Mouse (Mus musculus) neural tube, embryonic 15.5 days (tissue): ENCODE measurements at regions not wholly inside any gene's neighbourhood (a gene's known extent, or its start where the extent isn't known, plus 50 kb on each side); places are given as distances from the start of the nearest gene placed in this dataset.
A peak's percentile ranks its signal among the peaks of the same experiment; 100 is the strongest.

Experiments used
- ATAC-seq: fragments of 200-750 bp; cut with Nextera tagmentation; 2 replicates; pipeline ENCODE4 v1.8.0; 2017; ENCODE audit warnings: mild to moderate bottlenecking, moderate TSS enrichment, moderate library complexity; ENCODE audit not compliant: low FRiP score
- H3K27ac ChIP-seq: fragments of 300-500 bp; sonication (generic); replicated peaks from 2 replicates; pipeline ENCODE4 v1.5.1; 2015; ENCODE audit warnings: mild to moderate bottlenecking, inconsistent platforms
- H3K27me3 ChIP-seq: fragments of 300-500 bp; sonication (generic); replicated peaks from 2 replicates; pipeline ENCODE4 v1.6.1; 2015; ENCODE audit warnings: inconsistent platforms
- H3K36me3 ChIP-seq: fragments of 300-500 bp; sonication (generic); 2 replicates; pipeline ENCODE4 v1.6.1; 2015; ENCODE audit warnings: inconsistent platforms
- H3K4me1 ChIP-seq: fragments of 300-500 bp; sonication (generic); 2 replicates; pipeline ENCODE4 v1.6.1; 2015; ENCODE audit warnings: inconsistent platforms
- H3K4me2 ChIP-seq: fragments of 300-500 bp; sonication (generic); 2 replicates; pipeline ENCODE4 v1.6.1; 2015; ENCODE audit warnings: inconsistent platforms, mild to moderate bottlenecking, moderate library complexity
- H3K4me3 ChIP-seq: fragments of 300-500 bp; sonication (generic); replicated peaks from 2 replicates; pipeline ENCODE4 v1.5.1; 2015; ENCODE audit warnings: mild to moderate bottlenecking, inconsistent platforms
- H3K9ac ChIP-seq: fragments of 300-500 bp; sonication (generic); replicated peaks from 2 replicates; pipeline ENCODE4 v1.6.1; 2015; ENCODE audit warnings: mild to moderate bottlenecking, inconsistent platforms
- H3K9me3 ChIP-seq: fragments of 300-500 bp; sonication (generic); replicated peaks from 2 replicates; pipeline ENCODE4 v1.6.1; 2016; ENCODE audit warnings: inconsistent platforms
- WGBS: fragments of 180-500 bp; shearing (Covaris S2); methylation state at CpG from one replicate; pipeline ENCODE4 v1.1.7; 2015; ENCODE audit warnings: mixed read lengths; 5-methylcytosine and 5-hydroxymethylcytosine counted together

- no peaks in the 10 kb centered on the region for H3K4me1 ChIP-seq
- H3K4me2 ChIP-seq = no peak overlapping the region
- no peak overlapping the region for H3K27ac ChIP-seq
- no peaks in the 10 kb centered on the region for H3K9me3 ChIP-seq
- H3K27me3 ChIP-seq = no peaks in the 10 kb centered on the region
- H3K36me3 ChIP-seq = no peaks in the 10 kb centered on the region
- H3K9ac ChIP-seq = no peak overlapping the region
- ATAC-seq = no peak
- WGBS = 88% methylated on average over 6 of the region's 6 CpGs
- H3K4me3 ChIP-seq = no peak overlapping the region
These were observed 170.7 kb downstream of the Tmem26 start for GRCm38 (mm10) chr10:68894121-68894520.

DNA sequence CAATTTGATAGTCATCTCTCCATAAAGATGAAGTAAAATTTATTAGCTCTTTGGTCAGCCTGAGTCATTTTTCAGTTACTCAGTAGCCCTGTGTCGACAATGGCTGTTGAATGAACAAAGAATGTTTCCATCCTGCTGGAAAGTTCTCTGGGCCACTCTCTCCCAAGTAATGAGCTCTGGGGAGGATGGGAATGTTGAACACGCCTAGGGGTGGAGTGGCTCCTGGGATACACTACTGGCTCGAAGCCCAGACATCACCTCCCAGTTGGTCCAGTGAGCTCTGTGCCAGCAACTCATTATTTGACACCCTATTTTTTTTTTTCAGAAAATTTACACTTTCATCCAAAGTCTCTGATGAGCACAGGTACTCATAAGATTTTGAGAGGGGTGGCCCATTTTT, 174.1 kb downstream of the Tmem26 start:
- WGBS = 74% methylated on average over 3 of the region's 3 CpGs
- H3K9ac ChIP-seq = no peak overlapping the region
- ATAC-seq = no peak
- H3K9me3 ChIP-seq = no peaks in the 10 kb centered on the region
- H3K4me2 ChIP-seq = no peak overlapping the region
- H3K4me1 ChIP-seq = no peaks in the 10 kb centered on the region
- H3K27me3 ChIP-seq = no peaks in the 10 kb centered on the region
- no peak overlapping the region for H3K27ac ChIP-seq
- no peak overlapping the region for H3K4me3 ChIP-seq
- H3K36me3 ChIP-seq = no peaks in the 10 kb centered on the region

DNA sequence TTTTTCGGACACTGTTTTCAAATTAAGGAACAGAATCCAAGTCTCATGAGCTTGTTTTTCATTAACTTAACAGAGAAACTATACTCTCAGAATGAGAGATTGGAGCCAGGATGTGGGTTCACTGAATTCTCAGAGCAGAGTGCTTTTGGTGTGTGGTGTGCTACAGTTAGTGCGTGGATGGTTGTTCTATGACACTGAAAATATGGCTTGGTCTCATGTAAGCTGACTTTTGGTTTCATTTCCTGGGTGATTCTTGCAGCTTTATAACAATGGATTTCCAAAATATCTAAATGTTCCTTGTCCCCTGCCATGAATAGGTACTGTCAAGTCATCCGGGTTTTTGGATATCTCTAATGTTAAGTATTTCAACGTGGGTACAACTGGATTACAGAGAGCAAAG, 177.7 kb downstream of the Tmem26 start:
- no peak for ATAC-seq
- H3K4me3 ChIP-seq = no peak overlapping the region
- no peak overlapping the region for H3K9ac ChIP-seq
- no peak overlapping the region for H3K4me2 ChIP-seq
- no peaks in the 10 kb centered on the region for H3K36me3 ChIP-seq
- H3K4me1 ChIP-seq = no peaks in the 10 kb centered on the region
- H3K27me3 ChIP-seq = no peaks in the 10 kb centered on the region
- WGBS = 78% methylated on average over 4 of the region's 4 CpGs
- H3K27ac ChIP-seq = no peak overlapping the region
- H3K9me3 ChIP-seq = no peaks in the 10 kb centered on the region

DNA sequence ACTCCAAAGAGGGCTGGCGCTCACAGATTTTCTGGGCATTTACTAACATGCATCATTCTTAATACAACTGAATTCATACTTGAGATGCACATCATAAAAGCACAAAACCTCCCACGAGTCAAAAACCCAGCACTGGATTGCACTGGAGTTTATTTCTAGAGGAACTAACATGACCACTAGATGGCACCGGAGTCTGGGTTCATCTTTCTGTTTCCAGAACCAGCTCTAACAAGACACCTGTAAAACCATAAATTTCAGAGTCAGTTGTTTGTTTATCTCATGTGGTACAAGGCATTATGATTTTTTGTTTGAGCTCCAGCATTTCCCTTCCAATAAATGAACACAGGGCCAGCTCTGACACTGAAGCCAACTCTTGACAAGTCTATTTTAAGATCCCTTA, 179.2 kb downstream of the Tmem26 start:
- Histone ChIP-seq H3K9ac (no peak overlapping the region), H3K27ac (no peak overlapping the region), H3K4me3 (no peak overlapping the region), H3K36me3 (no peaks in the 10 kb centered on the region), H3K4me1 (no peaks in the 10 kb centered on the region), H3K4me2 (no peak overlapping the region), H3K27me3 (no peaks in the 10 kb centered on the region), H3K9me3 (no peaks in the 10 kb centered on the region)
- WGBS = 28% methylated on average over 3 of the region's 3 CpGs
- ATAC-seq = no peak

- H3K9me3 ChIP-seq = no peaks in the 10 kb centered on the region
- H3K4me1 ChIP-seq = peaks cover 8% of the 10 kb centered on the region; the same call in 1 of the 2 replicates
- H3K4me2 ChIP-seq = no peak overlapping the region
- no peak overlapping the region for H3K9ac ChIP-seq
- WGBS = 97% methylated on average over 10 of the region's 10 CpGs
- no peaks in the 10 kb centered on the region for H3K36me3 ChIP-seq
- no peak overlapping the region for H3K4me3 ChIP-seq
- H3K27me3 ChIP-seq = no peaks in the 10 kb centered on the region
- H3K27ac ChIP-seq = no peak overlapping the region
- ATAC-seq = no peak
These were observed 180.9 kb downstream of the Tmem26 start for GRCm38 (mm10) chr10:68904337-68904736.

- H3K9me3 ChIP-seq = no peaks in the 10 kb centered on the region
- H3K4me1 ChIP-seq = peaks cover 8% of the 10 kb centered on the region; the same call in 1 of the 2 replicates
- H3K4me2 ChIP-seq = no peak overlapping the region
- H3K9ac ChIP-seq = no peak overlapping the region
- no peak for ATAC-seq
- WGBS = 21% methylated on average over 5 of the region's 5 CpGs
- H3K36me3 ChIP-seq = no peaks in the 10 kb centered on the region
- H3K27ac ChIP-seq = no peak overlapping the region
- no peak overlapping the region for H3K4me3 ChIP-seq
- no peaks in the 10 kb centered on the region for H3K27me3 ChIP-seq
These were observed 184.8 kb downstream of the Tmem26 start for GRCm38 (mm10) chr10:68908236-68908635.

DNA sequence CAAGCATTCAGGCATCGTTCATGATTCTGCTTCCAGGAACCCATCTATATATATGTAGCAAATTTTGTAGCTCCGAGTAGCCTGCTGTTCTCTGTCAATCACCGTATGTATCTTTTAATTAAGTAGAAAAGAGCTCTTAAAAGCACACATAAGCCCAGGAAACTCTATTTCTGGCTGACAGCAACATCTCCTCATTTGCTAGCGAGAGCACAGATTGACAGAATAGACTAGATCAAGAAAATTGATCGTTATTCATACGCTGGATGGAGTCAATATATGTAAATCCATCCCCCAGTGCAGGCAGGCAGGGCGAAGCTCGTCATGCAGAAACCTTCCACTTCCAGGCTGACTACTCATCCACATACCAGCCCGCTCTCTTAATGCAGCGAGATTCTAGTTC, 185.6 kb downstream of the Tmem26 start:
- Histone ChIP-seq H3K36me3 (no peaks in the 10 kb centered on the region), H3K4me1 (peaks cover 8% of the 10 kb centered on the region; the same call in 1 of the 2 replicates), H3K27ac (peak overlapping the region; percentile 60), H3K9me3 (no peaks in the 10 kb centered on the region), H3K4me2 (peak overlapping the region; percentile 29), H3K4me3 (no peak overlapping the region), H3K9ac (no peak overlapping the region), H3K27me3 (no peaks in the 10 kb centered on the region)
- WGBS = 57% methylated on average over 10 of the region's 10 CpGs
- no peak; the same call in 1 of the 2 replicates for ATAC-seq

DNA sequence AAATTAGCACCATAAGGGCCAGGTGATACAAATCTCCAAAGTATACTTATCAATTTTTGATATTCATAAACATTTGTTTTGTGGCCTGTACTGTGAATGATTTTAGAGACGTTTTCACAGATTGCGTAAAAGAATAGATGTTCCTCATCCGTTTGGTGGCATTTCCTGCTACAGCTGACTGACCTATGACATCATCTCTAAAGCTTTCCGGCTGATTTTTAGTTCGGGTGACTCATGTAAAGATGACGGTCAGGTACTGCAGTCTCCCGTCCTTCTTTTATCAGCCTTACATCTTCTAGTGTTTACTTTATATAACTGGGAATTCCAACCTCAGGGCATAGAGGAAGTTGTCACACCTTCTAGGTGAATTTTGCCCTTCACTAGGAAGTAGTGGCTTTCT, 192.7 kb downstream of the Tmem26 start:
- no peak overlapping the region for H3K4me2 ChIP-seq
- no peak overlapping the region for H3K9ac ChIP-seq
- no peaks in the 10 kb centered on the region for H3K36me3 ChIP-seq
- no peaks in the 10 kb centered on the region for H3K9me3 ChIP-seq
- H3K4me3 ChIP-seq = no peak overlapping the region
- H3K27ac ChIP-seq = no peak overlapping the region
- 88% methylated on average over 7 of the region's 7 CpGs for WGBS
- ATAC-seq = no peak
- no peaks in the 10 kb centered on the region for H3K4me1 ChIP-seq
- no peaks in the 10 kb centered on the region for H3K27me3 ChIP-seq

GRCm38 (mm10) chr10:68935843-68936242, 212.4 kb downstream of the Tmem26 start:
- 78% methylated on average over 5 of the region's 5 CpGs for WGBS
- Histone ChIP-seq H3K4me1 (no peaks in the 10 kb centered on the region), H3K27ac (no peak overlapping the region), H3K27me3 (no peaks in the 10 kb centered on the region), H3K9me3 (no peaks in the 10 kb centered on the region), H3K36me3 (no peaks in the 10 kb centered on the region), H3K9ac (no peak overlapping the region), H3K4me2 (no peak overlapping the region), H3K4me3 (no peak overlapping the region)
- no peak for ATAC-seq

GRCm38 (mm10) chr10:68943239-68943638, 208.0 kb upstream of the Rhobtb1 start:
- no peak for ATAC-seq
- 75% methylated on average over 6 of the region's 6 CpGs for WGBS
- no peaks in the 10 kb centered on the region for H3K9me3 ChIP-seq
- H3K36me3 ChIP-seq = no peaks in the 10 kb centered on the region
- H3K9ac ChIP-seq = no peak overlapping the region
- no peak overlapping the region for H3K4me2 ChIP-seq
- no peaks in the 10 kb centered on the region for H3K4me1 ChIP-seq
- H3K27me3 ChIP-seq = no peaks in the 10 kb centered on the region
- H3K4me3 ChIP-seq = no peak overlapping the region
- H3K27ac ChIP-seq = no peak overlapping the region

DNA sequence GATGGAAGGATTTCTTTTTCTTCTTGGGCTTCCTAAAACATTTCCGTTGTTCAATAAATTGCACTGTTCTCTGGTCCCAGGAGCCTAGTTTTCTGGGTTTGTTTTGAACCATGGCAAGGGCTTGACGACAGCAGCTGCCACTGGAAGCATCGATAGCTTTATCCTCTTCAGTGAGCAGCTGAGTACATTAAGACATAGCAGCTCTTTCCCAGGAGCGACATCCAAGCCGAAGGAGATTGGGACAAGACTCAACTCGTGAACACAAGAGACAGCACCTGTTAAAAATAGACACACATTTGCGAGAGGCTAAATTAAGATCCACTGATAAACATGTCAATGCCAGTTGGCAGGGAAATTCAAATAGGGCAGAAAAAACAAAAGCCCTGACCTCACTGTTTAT, 194.7 kb upstream of the Rhobtb1 start:
- Histone ChIP-seq H3K27ac (no peak overlapping the region), H3K4me2 (no peak overlapping the region), H3K9ac (no peak overlapping the region), H3K4me1 (no peaks in the 10 kb centered on the region), H3K27me3 (no peaks in the 10 kb centered on the region), H3K4me3 (no peak overlapping the region), H3K36me3 (no peaks in the 10 kb centered on the region), H3K9me3 (no peaks in the 10 kb centered on the region)
- ATAC-seq = no peak
- WGBS = 55% methylated on average over 7 of the region's 7 CpGs

DNA sequence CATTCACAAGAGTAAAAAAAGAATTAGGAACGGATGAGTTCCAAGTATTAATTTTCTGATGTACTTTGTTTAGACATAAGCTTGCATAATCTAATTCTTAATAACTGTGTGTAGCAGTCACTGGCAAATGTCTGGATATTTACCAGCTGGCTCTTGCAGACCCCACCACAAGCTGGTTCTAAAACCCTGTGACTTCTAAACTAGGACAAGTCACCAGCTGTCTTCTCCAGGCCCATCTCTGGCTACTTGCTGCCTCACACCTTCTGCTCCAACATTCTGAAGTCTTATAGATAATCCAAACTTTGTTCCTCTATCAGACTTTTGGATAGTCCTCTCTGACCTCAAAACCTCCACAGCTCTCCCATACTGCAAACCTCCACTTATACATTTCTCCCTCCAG, 189.9 kb upstream of the Rhobtb1 start:
- no peak overlapping the region for H3K4me3 ChIP-seq
- H3K27ac ChIP-seq = no peak overlapping the region
- no peak overlapping the region for H3K4me2 ChIP-seq
- 90% methylated on average over 1 of the region's 1 CpGs for WGBS
- ATAC-seq = no peak
- no peak overlapping the region for H3K9ac ChIP-seq
- H3K4me1 ChIP-seq = no peaks in the 10 kb centered on the region
- peaks cover 2% of the 10 kb centered on the region; the same call in 1 of the 2 replicates for H3K27me3 ChIP-seq
- no peaks in the 10 kb centered on the region for H3K36me3 ChIP-seq
- H3K9me3 ChIP-seq = no peaks in the 10 kb centered on the region

- no peak overlapping the region for H3K27ac ChIP-seq
- H3K4me2 ChIP-seq = no peak overlapping the region
- peaks cover 2% of the 10 kb centered on the region; the same call in 1 of the 2 replicates for H3K27me3 ChIP-seq
- H3K4me3 ChIP-seq = no peak overlapping the region
- H3K9me3 ChIP-seq = no peaks in the 10 kb centered on the region
- 66% methylated on average over 8 of the region's 8 CpGs for WGBS
- peaks cover 3% of the 10 kb centered on the region for H3K4me1 ChIP-seq
- no peaks in the 10 kb centered on the region for H3K36me3 ChIP-seq
- no peak for ATAC-seq
- H3K9ac ChIP-seq = no peak overlapping the region
These were observed 188.1 kb upstream of the Rhobtb1 start for GRCm38 (mm10) chr10:68963090-68963489.
